Mouse (Mus musculus): ENCODE measurements around the gene Cpne8.
"Not testable (repeated sequence)": the region's sequence is repeated elsewhere in the genome, so short reads cannot be mapped to it uniquely, and the experiment has no call there.

The Cpne8 gene

DNA sequence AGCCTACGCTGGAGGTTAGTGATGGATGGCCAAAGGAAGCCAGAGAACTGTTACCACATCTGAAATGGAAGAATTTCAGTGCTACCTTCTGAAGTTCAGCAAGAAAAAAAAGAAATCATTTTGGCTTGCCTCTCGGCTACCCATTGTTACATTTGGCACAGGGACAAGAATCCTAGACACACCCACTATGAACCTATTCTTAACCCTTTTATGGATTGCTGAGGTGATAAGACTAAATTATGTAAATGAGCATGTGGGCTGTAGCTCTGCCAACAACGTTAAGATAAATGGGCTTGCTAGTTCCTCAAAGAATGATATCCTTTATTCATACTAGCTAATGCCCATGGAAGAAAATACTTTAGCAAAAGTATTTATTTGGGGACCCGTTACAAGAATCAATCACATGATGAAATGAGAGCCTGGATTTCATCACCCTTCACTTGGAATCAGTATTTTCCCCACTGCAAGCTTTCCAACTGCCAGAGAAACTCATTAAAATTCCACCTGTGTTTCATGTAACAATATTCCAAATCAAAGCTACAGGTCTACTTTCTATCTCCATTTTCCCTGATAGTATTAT is 69.3 kb downstream of the Cpne8 start:
- DNase-seq, result no peak

DNA sequence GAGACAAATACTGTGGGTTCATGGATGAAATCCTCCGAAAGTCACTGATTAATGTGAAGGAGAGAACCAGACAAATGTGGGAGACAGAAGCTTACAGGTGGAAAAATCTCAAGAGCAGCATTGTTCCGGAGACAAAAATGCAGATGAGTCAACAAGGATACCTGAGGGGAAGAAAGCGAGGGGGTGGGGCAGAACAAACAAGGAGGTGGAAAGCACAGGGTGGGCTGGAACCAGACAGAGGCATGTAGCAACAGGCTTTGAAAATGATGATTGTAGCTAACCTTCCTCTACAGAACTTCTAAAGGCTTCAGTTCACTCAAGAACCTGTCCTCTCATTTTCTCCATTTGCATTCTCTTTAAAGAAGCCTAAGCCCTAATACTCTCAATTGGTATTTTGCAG is 70.9 kb downstream of the Cpne8 start:
- no peak for DNase-seq

DNA sequence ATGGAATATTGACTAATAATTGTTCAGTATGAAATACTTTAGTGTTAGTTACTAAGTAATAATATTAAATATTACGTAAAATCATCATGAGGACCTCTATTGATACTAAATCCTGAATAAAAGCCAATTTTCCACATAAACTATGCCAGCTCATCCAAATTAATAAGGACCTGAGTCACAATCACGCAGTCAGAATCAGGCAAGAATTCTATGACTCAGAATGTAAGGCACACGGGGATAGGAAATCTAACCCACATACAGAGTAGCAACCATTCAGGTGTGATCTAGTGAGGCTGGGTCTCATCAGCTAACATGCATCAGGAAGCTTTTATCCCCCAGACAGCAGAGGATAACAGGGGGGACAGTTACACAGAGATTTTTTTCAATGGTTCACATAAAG is 72.1 kb downstream of the Cpne8 start:
- DNase-seq, result no peak

DNA sequence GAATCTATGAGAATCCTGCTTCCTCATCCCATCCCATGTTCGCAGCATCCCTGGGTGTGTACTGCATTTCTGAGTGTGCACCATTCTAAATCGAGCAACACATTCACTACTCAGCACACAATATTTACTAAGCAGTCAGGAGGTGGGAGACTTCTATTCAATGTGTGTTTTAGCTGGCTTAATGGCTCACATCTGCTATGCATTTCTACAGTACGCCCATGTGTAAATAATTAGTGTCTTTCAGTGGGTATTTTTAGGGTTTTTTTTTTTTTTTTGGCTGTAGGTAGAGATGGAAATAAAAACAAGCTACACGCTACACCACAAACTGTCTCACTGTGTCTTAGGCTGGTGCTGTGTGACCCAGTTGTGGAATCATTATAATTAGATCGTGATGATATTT is 75.6 kb downstream of the Cpne8 start:
- no peak for DNase-seq

DNA sequence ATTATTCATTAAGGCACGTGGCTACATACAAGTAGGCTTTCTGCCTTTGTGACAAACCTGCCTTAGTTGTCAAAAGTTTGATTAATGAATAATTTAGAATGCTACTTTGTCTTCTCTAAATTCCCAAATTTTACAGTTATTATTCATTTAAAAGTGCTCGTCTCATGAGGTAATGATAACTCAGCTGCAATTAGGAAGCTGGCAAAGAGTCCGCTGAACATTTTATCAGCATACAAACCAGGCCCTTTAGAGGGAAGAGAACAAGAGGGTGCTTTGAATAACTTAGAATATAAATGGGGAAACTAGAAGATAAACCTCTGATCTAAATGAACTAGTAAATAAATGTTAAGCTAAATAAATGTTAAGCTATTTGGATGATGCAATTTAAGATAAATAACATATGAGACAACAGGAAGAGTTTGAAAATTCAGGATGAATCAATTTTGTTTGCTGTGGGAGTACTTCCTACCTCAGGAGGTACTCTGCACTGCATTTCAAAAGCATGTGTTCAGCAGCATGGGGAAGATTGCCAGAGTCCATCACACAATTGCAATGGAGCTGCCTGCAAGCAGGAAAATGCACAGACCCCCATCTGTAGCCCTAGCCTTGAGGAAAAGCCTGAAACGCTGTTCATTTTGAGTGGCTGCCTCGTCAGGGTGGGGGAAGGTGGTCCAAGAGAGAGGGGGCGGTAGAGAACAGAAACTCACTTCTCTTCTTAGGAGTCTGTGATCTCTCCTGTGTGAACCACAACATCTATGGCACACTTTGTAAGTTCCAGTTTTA is 81.3 kb downstream of the Cpne8 start:
- DNase-seq, result no peak

DNA sequence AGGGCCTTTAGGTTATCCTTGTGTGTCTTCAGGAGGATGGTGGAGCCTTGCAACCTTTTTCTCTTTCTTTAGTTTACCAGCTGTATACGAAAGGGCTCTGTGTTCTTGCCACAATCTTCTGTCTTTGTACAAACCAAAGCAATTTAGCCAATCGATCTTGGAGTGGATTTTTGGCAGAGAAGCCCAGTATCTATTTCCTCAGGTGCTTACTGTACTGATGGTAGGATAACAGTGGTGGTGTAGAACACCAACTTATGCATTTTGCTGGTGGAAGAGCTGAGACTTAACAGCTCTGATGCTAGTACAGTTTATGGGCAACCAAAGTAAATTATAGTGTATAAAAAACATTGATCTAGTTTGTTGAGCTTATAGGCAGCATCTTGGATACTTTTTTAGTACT is 83.6 kb downstream of the Cpne8 start:
- no peak for DNase-seq

DNA sequence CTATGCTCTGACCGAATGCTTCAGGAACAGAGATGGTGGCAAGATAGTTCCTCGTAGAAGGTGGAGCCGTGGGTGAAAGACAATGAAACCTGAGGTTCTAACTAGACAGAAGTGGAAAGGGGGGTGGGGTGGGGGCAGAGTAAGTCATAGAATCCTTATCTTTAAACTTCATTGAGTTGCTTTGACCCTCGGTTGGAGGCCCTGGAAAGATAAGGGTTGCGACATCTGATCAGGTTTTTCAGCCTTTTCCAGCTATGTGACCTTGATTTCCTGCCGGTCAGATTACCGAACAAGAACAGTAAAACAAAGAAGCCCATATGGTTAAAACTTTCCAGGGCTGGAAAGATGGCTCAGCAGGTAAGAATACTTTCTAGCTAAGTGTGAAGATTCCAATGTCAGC is 89.6 kb downstream of the Cpne8 start:
- no peak for DNase-seq

DNA sequence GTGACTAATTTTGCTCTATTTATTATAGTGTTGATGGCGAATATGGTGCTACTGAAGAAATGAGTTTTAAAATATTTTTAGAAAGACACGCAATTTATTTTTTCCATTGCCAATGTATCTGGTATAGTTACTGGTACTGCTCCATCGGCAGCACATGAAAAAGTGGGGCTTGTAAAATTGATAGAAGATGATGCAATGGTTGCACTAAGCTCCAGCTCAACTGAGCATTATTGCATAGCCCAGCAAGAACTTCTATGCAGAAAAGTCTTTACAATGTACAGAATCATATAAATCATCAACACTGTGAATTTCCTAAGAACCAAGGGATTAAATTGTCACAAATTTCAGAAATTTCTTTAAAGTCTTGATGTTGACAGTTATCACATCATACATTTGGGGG is 101.8 kb downstream of the Cpne8 start:
- no peak for DNase-seq

DNA sequence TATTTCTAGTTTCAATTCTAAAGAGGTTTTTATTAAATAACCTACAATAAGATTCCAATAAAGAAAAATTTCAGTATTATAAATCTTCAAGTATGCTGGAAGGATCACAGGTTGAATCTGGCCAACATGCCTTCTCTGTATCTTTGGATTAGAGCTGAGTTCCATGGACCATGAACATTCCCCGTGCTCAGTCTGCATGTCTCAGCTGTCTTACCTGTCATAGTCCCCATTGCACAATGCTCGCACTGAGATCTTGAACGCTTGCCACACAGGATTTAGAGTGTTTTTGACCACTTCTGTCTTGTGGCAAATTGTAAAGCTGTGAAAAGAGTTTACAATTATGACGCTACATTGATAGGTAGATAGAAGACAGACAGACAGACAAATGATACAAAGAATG is 110.0 kb downstream of the Cpne8 start:
- DNase-seq, result no peak

DNA sequence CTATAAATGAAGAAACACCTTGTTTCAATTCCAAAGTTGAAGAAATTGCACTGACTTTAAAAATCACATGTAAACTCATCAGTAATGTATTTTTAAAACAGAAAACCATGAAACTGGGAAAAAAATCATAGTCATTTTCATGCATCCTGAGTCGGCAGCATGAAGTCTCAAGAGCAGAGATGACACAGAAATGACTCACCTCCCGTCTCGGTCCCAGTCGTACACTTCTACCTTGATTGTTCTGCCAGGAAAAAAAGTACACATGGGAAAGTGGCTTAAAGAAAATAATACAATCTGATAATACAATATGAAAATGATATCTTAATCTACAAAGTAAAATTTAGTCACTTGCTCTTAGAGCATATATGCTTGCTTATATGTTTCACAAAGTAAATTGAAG is 111.2 kb downstream of the Cpne8 start:
- no peak for DNase-seq

DNA sequence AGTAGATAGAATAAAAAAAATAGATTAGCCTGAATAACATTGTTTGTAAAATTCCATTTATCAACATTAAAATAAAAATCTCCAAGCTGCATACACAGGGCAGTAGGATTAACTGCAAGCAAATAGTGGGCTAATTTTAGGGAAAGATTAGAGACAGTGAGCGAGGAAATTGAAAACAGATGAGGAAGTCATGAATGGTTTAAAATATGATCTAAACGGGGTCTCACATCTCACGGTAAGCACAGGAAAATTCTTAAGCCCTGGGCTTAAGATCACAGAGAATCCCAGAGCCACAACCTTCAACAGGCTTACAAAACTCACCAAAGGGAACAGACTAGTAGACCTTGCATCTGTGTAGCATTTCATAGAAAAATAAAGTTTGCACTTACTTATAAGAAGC is 115.2 kb downstream of the Cpne8 start:
- no peak for DNase-seq

DNA sequence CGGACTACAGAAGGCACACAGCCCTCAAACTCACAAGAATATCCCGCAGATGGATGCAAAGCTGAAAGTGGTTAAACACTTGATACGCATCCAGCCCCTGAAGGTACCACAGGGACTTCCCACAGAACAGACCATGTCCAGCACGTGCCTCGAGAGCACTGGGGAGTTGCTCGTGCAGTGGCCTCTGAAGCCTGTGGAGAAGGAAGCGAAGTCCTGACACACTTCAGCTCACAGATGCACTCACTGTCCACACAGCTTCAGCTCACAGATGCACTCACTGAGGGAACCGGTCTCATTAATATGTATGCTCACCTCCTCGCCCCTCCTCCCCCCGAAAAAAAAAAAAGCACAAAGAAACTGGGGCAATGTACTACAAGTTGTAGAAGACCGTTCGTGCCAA is 117.6 kb downstream of the Cpne8 start:
- no peak for DNase-seq

DNA sequence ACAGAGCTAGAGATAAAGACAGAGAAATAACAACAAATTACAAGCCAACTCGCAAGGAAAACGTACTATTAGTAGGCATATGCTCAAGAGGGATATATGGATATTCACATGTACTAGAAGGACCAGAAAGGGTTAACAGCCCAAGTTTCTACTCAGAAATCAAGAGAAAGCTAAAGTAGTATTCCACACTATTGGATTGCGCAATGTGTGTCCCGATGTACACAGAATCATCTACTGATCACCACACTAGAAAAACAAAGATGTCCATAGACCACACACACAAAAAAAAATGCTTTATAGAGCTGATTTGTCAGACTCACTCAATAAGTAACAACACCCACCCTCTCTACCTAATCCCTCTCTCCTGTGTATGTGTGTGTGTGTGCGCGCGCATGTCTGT is 130.6 kb downstream of the Cpne8 start:
- DNase-seq, result no peak

DNA sequence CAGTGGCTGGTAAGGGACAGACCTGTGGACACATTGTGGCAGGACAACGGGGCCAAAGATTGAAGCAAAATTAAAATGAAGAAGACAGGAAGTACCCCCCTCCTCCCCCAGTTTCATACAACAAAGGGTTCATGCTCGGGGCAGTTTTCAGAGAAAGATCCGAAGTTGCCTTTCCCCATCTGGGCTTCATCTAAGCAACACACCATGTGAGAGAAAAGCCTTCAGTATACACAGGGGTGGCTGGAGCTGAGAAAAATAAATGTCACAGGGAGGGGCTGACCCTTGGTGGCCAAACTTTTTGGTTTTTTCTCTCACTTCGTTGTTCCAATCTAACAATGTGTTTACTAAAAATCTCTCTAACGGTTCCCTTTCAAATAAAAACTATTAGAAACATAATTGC is 135.8 kb downstream of the Cpne8 start:
- DNase-seq, result no peak

DNA sequence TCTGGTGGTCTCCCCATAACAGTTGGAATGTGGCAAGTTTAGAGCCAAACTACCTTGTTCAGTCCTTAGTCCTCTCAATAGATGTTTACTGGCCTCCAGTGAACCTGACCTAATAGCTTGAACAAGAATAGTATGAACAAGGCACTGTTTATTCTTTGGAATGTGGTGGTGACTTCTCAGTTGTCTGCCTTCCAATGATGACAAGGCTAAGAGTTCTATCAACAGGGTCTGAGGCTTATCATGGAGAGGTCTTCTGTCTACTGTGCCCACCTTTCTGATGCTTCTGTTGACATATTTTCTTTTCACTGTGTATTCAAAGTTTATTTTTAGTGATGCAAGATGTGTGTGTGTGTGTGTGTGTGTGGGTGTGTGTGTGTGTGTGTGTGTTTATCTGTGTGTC is 137.1 kb downstream of the Cpne8 start:
- DNase-seq, result no peak

DNA sequence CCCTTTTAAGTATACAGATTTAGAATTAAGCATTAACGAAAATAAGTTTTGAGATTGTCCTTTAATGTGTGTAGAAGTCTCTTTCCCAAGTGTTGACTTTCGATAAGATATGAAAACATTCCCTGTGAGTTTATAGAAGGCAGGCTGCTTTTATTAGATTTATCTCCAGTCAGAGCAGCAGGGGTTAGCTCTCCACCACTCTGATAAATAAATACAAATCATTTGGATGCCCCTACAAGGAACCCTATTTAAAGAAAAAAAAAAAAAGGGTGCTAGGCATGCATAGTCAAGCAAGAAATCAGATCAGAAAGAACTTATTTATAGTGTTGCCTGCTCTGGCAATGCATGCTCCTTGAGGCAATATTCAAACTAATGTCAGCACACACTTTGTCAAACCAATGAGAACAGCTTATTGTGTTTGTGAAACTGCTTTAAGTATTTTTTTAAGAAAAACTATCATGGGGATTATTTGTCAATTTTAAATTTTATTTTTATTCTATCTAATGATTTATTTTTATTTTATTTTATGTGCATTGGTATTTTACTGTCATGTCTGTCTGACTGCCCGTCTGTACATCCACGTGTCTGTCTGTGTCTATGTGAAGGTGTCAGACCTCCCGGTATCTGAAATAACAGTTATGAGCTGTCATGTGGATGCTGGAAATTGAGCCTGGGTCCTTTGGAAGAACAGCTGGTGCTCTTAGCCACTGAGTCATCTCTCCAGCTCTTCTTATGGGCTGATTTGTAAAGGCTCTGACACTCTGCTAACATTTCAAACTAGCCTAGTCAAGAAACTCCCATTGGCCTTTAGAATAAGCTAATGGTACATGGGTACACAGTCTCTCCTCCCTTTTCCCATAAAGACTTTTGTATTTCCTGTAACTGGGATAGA is 142.7 kb downstream of the Cpne8 start:
- DNase-seq, result no peak

DNA sequence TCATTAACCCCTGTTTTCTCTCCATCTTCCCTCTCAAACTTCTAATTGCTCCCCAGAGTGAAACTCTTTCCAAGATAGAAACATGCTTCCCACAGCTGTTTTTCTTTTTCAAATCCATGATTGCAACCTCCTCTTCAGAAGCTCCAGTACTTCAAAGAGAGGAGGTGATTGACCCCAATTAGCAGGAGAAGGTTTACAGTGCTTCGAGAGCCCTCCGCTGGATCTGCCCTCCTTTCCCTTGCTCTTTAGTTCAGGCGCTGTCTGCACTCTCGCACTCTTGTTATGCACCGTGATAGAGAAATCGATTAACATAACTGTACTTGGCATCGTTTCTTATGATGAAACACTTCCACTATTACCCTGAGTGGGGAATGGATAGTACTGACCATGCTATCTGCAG is 143.5 kb downstream of the Cpne8 start:
- no peak for DNase-seq

DNA sequence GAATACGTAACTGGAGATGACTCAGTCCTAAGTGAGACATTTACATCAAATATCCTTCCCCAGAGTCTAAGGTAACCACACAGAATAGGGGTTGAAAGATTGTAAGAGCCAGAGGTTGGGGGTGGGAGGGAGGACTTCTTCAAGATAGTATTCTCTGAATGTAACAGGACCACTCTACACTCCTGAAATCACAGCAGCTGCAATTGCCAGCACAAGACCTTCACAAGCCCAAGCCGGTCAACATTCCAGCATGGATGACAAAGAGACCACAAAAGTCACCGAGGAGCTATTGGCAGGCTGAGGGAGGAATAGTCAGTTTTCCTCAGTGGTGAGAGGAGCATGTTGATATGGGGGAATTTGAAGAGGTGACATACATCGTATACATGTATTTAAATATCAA is 166.5 kb downstream of the Cpne8 start:
- no peak for DNase-seq

DNA sequence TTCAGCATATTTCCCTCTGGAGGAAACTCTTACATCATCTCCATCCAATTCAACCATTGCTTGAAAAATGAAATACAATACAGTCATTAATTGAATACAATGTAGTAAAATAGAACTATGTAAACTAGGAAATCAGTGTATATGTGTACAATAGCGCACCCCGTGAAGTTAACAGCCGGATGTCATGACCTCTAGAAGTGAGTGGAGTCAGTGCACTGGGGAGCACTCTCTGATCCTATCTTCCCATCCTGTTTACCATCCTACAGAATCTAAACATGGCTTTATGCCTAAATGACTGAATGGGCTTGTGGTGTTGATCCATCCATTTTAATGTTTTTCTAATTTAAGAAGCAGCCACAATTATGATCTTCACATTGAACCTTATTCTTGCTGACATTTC is 182.2 kb downstream of the Cpne8 start:
- no peak for DNase-seq

DNA sequence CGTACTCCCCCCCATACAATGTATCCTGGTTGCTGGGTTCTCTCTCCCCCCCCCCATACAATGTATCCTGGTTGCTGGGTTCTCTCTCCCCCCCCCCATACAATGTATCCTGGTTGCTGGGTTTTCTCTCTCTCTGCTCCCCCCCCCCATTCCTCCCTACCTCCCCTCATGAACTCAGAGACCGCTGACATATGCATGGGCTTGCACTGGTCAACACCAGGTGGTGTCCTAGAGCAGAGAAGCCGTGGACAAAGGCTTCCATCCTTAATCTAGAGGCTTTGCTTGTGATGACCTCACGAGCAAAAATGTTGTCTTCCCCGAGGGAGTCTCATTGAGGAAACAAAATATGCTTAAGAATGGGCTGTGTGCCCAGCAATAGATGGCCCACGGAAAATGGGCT is 187.7 kb downstream of the Cpne8 start:
- no peak for DNase-seq

DNA sequence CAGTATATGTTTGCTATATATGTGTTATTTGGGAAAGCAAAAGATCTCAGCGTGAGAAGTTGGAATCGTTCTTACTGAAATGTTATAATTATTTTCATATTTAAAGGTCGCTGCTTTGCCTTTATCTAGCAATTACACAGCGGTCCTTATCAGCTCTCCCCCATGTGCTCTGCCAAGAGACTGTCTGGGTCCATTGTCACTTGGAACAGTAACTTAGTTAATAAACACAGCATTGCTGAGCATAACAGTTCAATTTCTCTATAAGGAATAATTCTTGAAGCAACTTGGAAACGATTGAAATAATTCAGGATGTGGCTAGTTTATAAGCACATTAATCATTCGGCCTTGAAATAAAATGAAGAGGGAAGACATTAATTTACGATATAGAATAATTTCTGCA is 189.0 kb downstream of the Cpne8 start:
- no peak for DNase-seq

DNA sequence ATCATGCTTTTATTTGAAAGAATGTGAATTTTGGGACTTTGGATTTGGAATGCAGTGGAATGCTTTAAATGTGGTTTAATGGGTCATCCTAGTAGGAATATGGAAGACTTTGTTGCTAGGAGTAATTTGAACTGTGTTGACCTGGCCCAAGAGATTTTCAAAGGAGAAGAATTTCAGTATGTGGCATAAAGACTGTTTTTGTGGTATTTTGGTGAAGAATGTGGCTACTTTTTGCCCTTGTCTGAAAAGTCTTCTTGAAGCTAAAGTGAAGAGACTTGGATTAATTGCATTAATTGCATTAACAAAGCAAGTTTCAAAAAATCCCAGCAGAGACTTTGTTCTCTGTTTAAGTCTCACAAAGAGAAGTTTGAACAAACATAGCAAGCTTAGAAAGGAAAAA is 208.7 kb downstream of the Cpne8 start:
- not testable (repeated sequence) for DNase-seq

DNA sequence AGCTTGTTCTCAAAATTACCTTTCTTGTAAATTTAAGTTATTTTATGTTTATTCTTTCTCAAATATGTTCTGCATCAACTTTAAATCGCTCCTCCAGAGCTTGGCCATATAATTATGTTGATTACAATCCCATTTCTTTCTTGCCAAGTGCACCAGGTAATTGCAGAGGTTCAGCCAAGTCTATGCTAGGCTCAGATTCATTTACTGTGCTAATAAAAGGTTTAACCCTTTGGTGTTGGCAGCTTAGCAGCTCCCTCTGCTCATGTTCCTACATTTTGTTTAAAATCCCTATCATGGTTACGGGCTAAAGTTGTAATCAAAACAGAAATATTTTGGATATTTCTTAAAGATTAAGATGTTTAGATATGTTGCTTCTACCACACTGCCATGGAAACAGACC is 216.0 kb downstream of the Cpne8 start:
- no peak for DNase-seq

DNA sequence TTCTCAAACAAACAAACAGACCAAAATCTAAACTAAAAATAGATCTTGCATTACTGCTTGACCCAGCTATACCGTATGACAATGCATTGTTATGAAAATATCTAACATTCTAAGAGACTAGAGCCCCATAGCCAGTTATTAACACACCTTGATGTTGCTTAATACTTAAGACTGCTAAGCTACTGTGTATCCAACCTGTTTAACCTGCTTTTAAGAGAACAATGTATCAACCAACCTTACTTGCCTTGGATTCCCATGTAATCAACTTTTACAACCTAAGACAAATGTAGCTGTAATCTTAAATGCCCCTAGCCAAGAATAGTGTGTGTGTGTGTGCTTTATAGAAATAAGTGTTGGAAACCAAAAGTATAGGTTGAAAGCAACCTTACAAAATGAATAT is 233.2 kb downstream of the Cpne8 start:
- no peak for DNase-seq

All from right cerebral cortex, postnatal 14 days (tissue).